Mouse (Mus musculus): ENCODE measurements around the gene Pdik1l.

Pdik1l gene

GRCm38 (mm10) chr4:134287575-134288025 is at the start of gene Pdik1l:
Gene Pdik1l (minus strand): TSS chr4:134287895.
- DNase-seq (ENCODE audit: low spot score in 2 of 2) = peak; percentile 70 to 73

DNA sequence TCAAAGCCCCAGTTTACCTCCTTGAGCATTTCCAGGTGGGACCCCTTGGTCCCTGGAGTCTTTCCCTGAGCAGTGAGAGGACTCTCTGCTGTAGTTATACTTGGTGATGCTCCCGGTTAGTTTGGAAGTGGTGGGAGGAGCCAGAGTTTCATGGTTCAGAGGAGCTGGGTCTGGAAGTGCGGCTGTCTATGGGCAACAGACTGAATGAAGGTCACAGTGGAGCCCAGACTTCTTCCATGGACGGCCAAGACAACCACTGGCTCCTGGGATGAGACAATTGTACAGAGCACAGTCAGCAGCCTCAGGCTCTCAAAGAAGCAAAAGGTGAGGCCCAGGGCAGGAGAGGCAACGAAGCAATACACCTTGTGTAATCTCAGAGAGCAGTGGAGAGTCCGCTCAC is 42.6 kb upstream of the Pdik1l start:
- no peak for DNase-seq (ENCODE audit: low spot score in 2 of 2)

DNA sequence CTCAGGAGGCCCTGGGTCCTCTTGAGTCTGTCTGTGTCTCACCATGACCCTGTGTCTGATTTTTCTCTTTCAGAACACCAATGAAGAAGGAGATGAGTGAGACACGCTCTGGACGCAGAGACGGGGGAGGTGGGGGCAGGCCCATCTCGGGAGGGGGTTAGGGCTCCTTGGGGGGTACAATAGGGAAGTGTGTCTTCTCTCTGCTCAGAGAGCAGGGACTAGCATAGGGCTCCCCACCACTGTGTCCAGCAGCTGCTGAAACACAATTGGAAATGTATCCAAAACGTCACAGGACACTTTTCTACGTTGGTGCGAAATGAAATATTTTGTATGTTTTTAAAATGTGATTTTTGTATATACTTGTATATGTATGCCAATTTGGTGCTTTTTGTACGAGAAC is 41.1 kb upstream of the Pdik1l start:
- DNase-seq (ENCODE audit: low spot score in 2 of 2) = no peak

GRCm38 (mm10) chr4:134328151-134328550 is 40.5 kb upstream of the Pdik1l start:
- DNase-seq (ENCODE audit: low spot score in 2 of 2) = no peak

GRCm38 (mm10) chr4:134326859-134327530 is 39.3 kb upstream of the Pdik1l start:
- no peak for DNase-seq (ENCODE audit: low spot score in 2 of 2)

GRCm38 (mm10) chr4:134324655-134325054 is 37.0 kb upstream of the Pdik1l start:
- DNase-seq (ENCODE audit: low spot score in 2 of 2) = no peak

GRCm38 (mm10) chr4:134321524-134321923 is 33.8 kb upstream of the Pdik1l start:
- DNase-seq (ENCODE audit: low spot score in 2 of 2) = no peak

DNA sequence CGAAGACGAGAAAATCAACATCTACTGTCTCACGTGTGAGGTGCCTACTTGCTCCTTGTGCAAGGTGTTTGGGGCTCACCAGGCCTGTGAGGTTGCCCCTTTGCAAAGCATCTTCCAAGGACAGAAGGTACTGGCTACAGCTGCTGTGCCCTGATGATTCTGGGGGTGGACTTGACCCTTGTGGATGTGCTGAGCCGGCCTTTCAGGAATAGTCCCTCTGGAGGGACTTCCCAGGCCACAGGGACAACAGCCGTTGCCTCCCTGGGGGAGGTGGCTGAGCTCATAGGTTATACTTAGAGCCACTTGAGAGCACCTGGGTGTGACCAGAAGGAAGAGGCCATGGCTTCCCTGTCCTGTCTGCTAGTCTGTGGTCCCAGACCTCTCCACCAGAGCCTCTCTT is 32.0 kb upstream of the Pdik1l start:
- no peak for DNase-seq (ENCODE audit: low spot score in 2 of 2)

DNA sequence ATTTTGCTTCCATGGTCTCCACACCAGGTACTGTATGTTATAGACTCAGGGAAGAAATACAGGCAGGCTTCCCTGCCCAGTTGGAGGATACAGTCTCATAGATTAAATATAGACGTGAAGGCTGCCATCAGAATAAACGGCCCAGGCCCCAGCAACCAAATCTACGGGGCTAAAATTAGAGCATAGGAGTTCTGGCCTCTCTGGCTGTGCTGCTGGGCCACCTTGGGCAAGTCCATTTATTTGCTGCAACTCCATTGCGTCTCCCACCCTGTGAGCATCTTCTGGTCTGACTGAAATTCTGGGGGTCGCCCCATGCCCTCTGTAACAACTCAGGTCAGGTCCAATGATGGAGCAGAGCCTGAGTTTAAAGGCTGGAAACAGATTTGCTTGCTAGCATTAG is 31.4 kb upstream of the Pdik1l start:
- DNase-seq (ENCODE audit: low spot score in 2 of 2) = no peak

GRCm38 (mm10) chr4:134316390-134316789 is 28.7 kb upstream of the Pdik1l start:
- DNase-seq (ENCODE audit: low spot score in 2 of 2) = no peak

GRCm38 (mm10) chr4:134315470-134315869 is 27.8 kb upstream of the Pdik1l start:
- no peak for DNase-seq (ENCODE audit: low spot score in 2 of 2)

GRCm38 (mm10) chr4:134314876-134315275 is 27.2 kb upstream of the Pdik1l start, which contains the start of gene Trim63:
Gene Trim63 (plus strand): TSS chr4:134315120.
- DNase-seq (ENCODE audit: low spot score in 2 of 2) = no peak

GRCm38 (mm10) chr4:134314081-134314655 is 26.5 kb upstream of the Pdik1l start:
- DNase-seq (ENCODE audit: low spot score in 2 of 2) = no peak

DNA sequence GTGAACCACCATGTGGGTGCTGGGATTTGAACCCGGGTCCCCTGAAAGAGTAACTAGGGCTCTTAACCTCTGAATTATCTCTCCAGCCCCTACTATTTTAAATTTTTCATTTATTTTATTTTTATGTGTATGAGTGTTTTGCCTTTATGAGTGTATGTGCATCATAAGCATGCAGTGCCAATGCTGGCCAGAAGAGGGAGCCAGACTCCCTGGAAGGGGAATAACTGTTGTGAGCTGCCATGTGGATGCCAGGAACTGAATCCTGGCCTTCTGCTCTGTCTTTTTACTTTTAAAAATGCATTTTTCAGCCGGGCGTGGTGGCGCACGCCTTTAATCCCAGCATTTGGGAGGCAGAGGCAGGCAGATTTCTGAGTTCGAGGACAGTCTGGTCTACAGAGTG is 25.2 kb upstream of the Pdik1l start:
- no peak for DNase-seq (ENCODE audit: low spot score in 2 of 2)

DNA sequence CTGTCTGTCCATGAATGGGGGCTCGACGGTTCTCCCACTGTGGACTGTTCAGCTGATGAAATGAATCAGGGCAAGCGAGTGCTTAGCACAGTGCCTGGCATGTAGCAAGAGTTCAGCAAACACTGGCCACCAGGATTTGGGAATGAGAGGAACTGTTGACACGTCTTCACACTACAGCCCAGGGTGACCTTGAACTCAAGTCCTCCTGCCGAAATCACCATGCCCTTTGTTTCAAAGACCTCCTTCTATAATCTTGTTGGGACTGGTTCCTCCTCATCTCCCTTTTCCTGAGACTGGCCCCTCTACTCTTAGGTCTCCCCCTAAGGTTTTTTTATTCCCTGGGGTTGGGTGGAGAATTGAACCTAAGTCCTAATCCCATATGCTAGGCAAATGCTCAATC is 24.6 kb upstream of the Pdik1l start:
- DNase-seq (ENCODE audit: low spot score in 2 of 2) = no peak

- DNase-seq (ENCODE audit: low spot score in 2 of 2) = no peak
Observed at GRCm38 (mm10) chr4:134311784-134312183, 24.1 kb upstream of the Pdik1l start.

DNA sequence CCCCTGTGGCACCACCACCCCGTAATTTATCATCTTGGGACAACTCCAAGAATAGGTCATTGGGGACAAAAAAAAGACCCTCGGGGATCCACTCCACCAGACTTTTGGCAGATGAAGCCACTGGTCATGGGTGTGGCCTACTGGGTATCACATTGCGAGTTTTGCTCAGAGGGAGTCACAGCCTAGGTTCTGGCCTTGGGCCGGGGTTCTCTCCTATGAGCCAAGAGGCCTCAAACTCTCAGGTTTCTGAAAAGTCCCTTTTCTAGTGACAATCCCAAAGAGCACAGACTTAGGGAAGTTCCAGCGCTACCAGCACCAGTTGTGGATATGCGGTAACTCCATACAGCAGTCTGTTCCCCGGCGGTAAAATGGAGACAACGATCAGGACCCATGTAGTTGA is 23.0 kb upstream of the Pdik1l start:
- DNase-seq (ENCODE audit: low spot score in 2 of 2) = no peak

DNA sequence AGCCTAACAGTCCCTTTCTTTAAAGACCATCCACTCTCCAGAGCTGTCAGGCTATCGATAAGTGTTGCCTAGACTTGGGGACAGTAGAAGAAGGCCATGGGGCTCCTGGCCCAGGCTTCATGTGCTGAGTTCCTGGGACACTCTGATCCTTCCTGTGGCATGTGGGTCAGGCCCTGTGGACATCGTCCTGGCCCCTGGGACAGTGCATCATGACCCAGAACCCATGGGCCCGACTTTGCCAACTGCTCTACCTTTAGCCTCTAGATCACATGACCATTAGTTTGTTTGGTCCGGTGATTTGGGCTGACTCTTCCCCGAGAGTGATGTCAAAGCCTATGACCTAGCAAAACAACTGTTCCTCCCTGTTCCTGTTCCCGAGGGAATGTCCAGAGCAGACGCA is 22.4 kb upstream of the Pdik1l start:
- DNase-seq (ENCODE audit: low spot score in 2 of 2) = no peak

- peak; percentile 33 for DNase-seq (ENCODE audit: low spot score in 2 of 2)
Observed at GRCm38 (mm10) chr4:134307367-134308072, 19.8 kb upstream of the Pdik1l start.

DNA sequence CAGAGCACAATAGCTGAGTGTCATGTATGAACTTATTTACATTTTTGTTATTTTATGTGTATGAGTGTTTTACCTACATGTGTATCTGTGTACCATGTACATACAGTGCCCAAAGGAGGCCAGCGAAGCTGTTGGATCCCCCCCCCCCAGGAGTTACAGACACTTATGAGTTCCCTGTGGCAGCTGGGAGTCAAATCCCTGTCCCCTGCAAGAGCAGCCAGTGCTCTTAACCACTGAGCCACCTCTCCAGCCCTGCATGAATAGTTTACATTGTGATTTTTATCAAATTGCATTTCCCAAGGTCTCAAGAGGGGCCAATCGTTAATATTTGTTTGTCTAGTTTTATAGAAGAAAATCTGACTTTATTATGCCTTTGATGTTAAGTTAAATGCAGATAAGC is 19.3 kb upstream of the Pdik1l start:
- no peak for DNase-seq (ENCODE audit: low spot score in 2 of 2)

GRCm38 (mm10) chr4:134302084-134302483 is 14.4 kb upstream of the Pdik1l start:
- DNase-seq (ENCODE audit: low spot score in 2 of 2) = no peak

DNA sequence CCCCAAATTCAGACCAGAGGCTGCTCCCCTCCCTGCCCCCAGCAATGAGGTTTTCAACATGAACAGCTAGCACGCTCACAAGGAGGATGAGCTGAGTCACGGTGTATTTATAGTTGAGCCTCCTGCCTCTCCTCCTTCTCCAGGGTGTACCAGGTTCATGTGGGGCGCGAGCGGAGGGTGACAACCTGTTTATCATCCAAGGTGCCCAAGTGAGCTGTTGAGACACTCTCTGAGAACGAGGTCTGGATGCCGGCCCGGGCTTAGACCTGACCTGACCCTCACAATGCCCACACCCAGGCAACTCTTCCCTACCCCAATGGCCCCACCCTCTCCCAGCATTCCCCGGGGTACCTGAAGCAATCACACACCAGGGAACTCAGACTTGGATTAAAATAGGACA is 12.6 kb upstream of the Pdik1l start:
- peak; percentile 49 to 57 for DNase-seq (ENCODE audit: low spot score in 2 of 2)

GRCm38 (mm10) chr4:134299498-134299810 is 11.8 kb upstream of the Pdik1l start:
- no peak for DNase-seq (ENCODE audit: low spot score in 2 of 2)

Data from frontal cortex, postnatal 36 days (tissue).